Mouse (Mus musculus) embryonic fibroblast, embryonic 13.5 days (primary cell): Measurements from ENCODE around the gene Apex1.
"Not testable (repeated sequence)": the region's sequence is repeated elsewhere in the genome, so short reads cannot be mapped to it uniquely, and the experiment has no call there.

Source experiments
- CTCF ChIP-seq: IDR thresholded peaks from 2 replicates; pipeline ENCODE4 v1.5.1; 2011; ENCODE audit warnings: mild to moderate bottlenecking, control low read depth, low read length, moderate library complexity, borderline replicate concordance; ENCODE audit not compliant: insufficient read depth
- POLR2A ChIP-seq: IDR thresholded peaks from 2 replicates; pipeline ENCODE4 v1.6.1; 2011; ENCODE audit warnings: low read depth, mild to moderate bottlenecking, control low read depth, low read length, moderate library complexity

- TF ChIP-seq CTCF, POLR2A: not testable (repeated sequence)
These were observed 26.8 kb upstream of the Apex1 start for GRCm38 (mm10) chr14:50897992-50898391.
